12 mouse cellular contexts compared by ENCODE assay signal in the genomic region with DNA sequence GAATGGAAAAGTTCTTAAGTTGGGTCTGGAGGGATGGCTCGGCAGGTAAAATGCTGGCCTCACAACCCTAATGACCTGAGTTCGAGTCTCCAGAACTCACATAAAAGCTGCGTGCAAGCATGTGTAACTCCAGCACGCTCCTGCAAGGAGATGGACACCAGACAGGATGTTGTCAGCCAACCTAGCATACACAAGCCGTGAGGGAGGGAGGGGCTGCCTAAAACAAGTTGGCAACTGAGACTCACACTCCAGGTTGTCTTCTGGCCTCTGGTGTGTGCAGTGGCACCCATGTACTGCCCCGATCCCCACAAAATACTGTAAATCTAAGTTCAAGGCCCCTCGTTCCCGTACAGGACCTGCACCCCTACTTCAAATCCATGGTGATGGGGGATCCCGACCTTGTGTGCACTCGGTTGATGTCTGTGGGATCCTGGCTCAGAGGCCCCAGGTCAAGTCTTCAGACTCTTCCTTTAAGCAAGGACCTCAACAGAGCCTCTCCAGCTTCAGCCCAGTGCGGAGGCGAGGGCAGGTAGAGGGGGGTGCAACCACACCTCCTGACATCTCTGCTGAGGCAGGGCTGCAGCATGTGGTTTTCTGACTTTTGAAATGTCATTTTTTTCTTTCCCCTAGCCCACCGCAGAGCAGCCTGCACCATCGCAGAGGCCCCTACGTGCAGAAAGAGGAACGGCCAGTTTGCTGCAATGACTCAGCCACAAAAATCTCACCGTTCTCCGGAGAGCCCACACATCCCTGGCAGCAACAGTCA. TPM values are rescaled to one million over a fixed set of nuclear protein-coding genes. Genes with fewer than 3 reads are reported as not detected.
DNase-seq lines count a peak whose midpoint lies in the region; ATAC-seq lines count a peak whose summit lies in the region.
"Had no signal": no experiment of that assay in that cellular context is flagged by ENCODE, and none has a peak within 500 bp of the region (broad histone marks: within the 10 kb centered on the region; RNA-seq: fewer than 3 reads in every experiment).

No protein-coding gene starts in this region.

- no peak for ATAC-seq in heart, embryonic 11.5 days (replicated peaks; ENCODE audit: insufficient number of reproducible peaks, low FRiP score, low TSS enrichment)
- ATAC-seq in inflammation-experienced regulatory T-cells, adult 6 months: peak; percentile 11

- H3K27ac ChIP-seq in heart, embryonic 10.5 days: 0 out of 2 replicates have a peak overlapping the region, but pooled peaks have one; percentile 42
- H3K27ac ChIP-seq in heart, embryonic 11.5 days (ENCODE audit: low read depth, low read length): no peak overlapping the region

- no peak overlapping the region for H3K9ac ChIP-seq in heart, embryonic 11.5 days (ENCODE audit: low read depth, low read length)

- H3K27me3 ChIP-seq in heart, embryonic 10.5 days (ENCODE audit: insufficient read depth, poor library complexity, severe bottlenecking): 0 out of 2 replicates have a peak, but pooled peaks cover 1% of the 10 kb centered on the region
- no peaks in the 10 kb centered on the region; the same call in 1 of the 2 replicates for H3K27me3 ChIP-seq in heart, embryonic 11.5 days (ENCODE audit: control insufficient read depth, insufficient read depth, low read length)

- no peak overlapping the region for H3K4me2 ChIP-seq in heart, embryonic 11.5 days

- peaks cover 65% of the 10 kb centered on the region for H3K4me1 ChIP-seq in heart, embryonic 10.5 days
- H3K4me1 ChIP-seq in heart, embryonic 11.5 days (ENCODE audit: control insufficient read depth, insufficient read depth, low read length): peaks cover 41% of the 10 kb centered on the region

- 86% methylated on average over 18 of the region's 18 CpGs for WGBS in heart, embryonic 10.5 days
- WGBS in heart, embryonic 11.5 days (ENCODE audit: insufficient replicate concordance): 84% methylated on average over 18 of the region's 18 CpGs

- no peak overlapping the region for H3K4me3 ChIP-seq in heart, embryonic 10.5 days
- no peak overlapping the region for H3K4me3 ChIP-seq in heart, embryonic 11.5 days (ENCODE audit: low read depth, low read length)

- H3K36me3 ChIP-seq in heart, embryonic 10.5 days: peaks cover 3% of the 10 kb centered on the region
- H3K36me3 ChIP-seq in heart, embryonic 11.5 days (ENCODE audit: control insufficient read depth, insufficient read depth, low read length): no peaks in the 10 kb centered on the region; the same call in 1 of the 2 replicates

- no peak for DNase-seq in heart, embryonic 10.5 days (ENCODE audit: low spot score)
- peak; percentile 72 for DNase-seq in CD4-positive, CD25-positive, alpha-beta regulatory T cell, adult 2 months (ENCODE audit: low read depth, low spot score)
- peak; percentile 80 to 89 for DNase-seq in natural killer cell, adult 2 months (ENCODE audit: low spot score in 2 of 2)
- no peak for DNase-seq in testis, postnatal 10 days (ENCODE audit: low spot score)
- DNase-seq in right cerebral cortex, postnatal 36 days (ENCODE audit: low spot score in 2 of 2): no peak
- no peak for DNase-seq in urinary bladder, postnatal 4 days (ENCODE audit: low spot score in 2 of 2)
- DNase-seq: adrenal gland, postnatal 36 days; embryo, embryonic 11 days; gastrocnemius, postnatal 14 days; kidney, postnatal 10 days had no signal

- no peaks in the 10 kb centered on the region for H3K9me3 ChIP-seq in heart, embryonic 10.5 days
- no peaks in the 10 kb centered on the region for H3K9me3 ChIP-seq in heart, embryonic 11.5 days (replicated peaks; ENCODE audit: control insufficient read depth, low read length)

RNA-seq across cellular contexts. Expression of gene Akna, which starts 2.4 kb away (rescaled TPM):
- polyA plus RNA-seq in heart, embryonic 10.5 days (2016; fragmentation: Nextera tagmentation; extraction: Ambion mirVana): 4.6 and 9.0 TPM in 2 replicates
- polyA plus RNA-seq in heart, embryonic 11.5 days (2014; fragmentation: Nextera tagmentation; extraction: Ambion mirVana): 3.1 and 3.2 TPM in 2 replicates
- 100 to 1,000 TPM in 2 of 3 experiments, 10 to 100 TPM in 1; 94.8 to 135 (median 102) TPM for polyA plus RNA-seq in inflammation-experienced regulatory T-cells, adult 6 months (2017; shearing (Covaris generic))

RNA-seq across cellular contexts. Expression of gene Orm2, which starts 38.5 kb away (rescaled TPM):
- not detected in 2 replicates for polyA plus RNA-seq in heart, embryonic 10.5 days (2016; fragmentation: Nextera tagmentation; extraction: Ambion mirVana)
- not detected in 2 replicates for polyA plus RNA-seq in heart, embryonic 11.5 days (2014; fragmentation: Nextera tagmentation; extraction: Ambion mirVana)
- 1 to 10 TPM in 2 of 3 experiments, not detected in 1; 1.6 to 2.8 TPM for polyA plus RNA-seq in inflammation-experienced regulatory T-cells, adult 6 months (2017; shearing (Covaris generic))

RNA-seq across cellular contexts. Expression of gene Orm3, which starts 44.8 kb away (rescaled TPM):
- not detected in 2 replicates for polyA plus RNA-seq in heart, embryonic 10.5 days (2016; fragmentation: Nextera tagmentation; extraction: Ambion mirVana)
- polyA plus RNA-seq in heart, embryonic 11.5 days (2014; fragmentation: Nextera tagmentation; extraction: Ambion mirVana): not detected in 2 replicates
- polyA plus RNA-seq in inflammation-experienced regulatory T-cells, adult 6 months (2017; shearing (Covaris generic)): 1 to 10 TPM in 1 of 3 experiments, under 1 TPM in 1, not detected in 1; 0.90 to 1.6 TPM

RNA-seq across cellular contexts. Expression of gene Orm1, which starts 56.4 kb away (rescaled TPM):
- polyA plus RNA-seq in heart, embryonic 10.5 days (2016; fragmentation: Nextera tagmentation; extraction: Ambion mirVana): not detected in 2 replicates
- polyA plus RNA-seq in heart, embryonic 11.5 days (2014; fragmentation: Nextera tagmentation; extraction: Ambion mirVana): not detected in 2 replicates
- polyA plus RNA-seq in inflammation-experienced regulatory T-cells, adult 6 months (2017; shearing (Covaris generic)): not detected

Comparison
In these comparisons a context has a peak if more than half of its experiments do, and no peak if none do; other contexts are left out.
1. DNase-seq: peak in CD4-positive, CD25-positive, alpha-beta regulatory T cell, adult 2 months (single experiment) and natural killer cell, adult 2 months (2 of 2); none in heart, embryonic 10.5 days (single experiment), testis, postnatal 10 days (single experiment), right cerebral cortex, postnatal 36 days (0 of 2) and urinary bladder, postnatal 4 days (0 of 2).